Mouse (Mus musculus) A20 (cell line): ENCODE data around the gene Zcchc24.
A peak's percentile ranks its signal among the peaks of the same experiment; 100 is the strongest.

Experiments used
- DNase-seq: peaks from one replicate; pipeline ENCODE4 v3.0.0-alpha.2; 2011; ENCODE audit warnings: low read depth, low spot score

Zcchc24 gene

DNA sequence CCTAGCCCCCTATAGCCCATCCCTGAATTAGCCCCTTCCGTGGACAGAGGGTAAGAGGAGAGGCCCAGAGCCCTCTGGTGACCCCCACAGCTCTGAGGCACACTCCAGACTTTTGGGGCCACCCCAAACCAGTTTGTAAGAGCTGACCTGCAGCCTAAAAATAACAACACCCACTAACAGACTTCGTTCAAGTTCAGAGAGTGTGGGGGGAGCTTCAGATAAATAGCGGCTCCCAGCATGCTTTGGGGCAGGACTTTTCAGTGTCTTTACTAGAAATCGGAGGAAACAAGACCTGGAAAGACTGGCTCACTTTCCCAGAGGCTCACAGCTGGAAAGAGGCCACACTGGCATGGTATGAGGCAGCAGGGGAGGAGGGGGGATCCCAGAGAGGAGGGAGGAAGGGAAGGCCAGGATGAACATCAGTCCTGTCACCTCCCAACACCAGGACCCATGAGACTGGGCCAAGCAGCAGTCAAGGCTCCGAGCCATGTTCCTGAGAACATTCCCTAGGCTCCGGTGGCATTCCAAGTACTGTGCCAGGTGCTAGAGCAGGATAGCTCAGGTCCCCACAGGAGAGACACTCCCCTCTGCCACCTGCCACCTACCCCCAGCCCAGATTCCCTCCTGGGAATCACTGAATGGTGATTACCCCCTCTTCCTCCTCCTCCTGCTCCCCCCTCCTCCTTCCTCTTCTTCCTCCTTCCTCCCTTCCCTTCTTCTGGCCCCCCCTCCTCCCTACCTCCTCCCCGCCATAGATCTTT is 20.7 kb downstream of the Zcchc24 start:
- DNase-seq = peak; percentile 53

- peak; percentile 91 for DNase-seq
Observed at GRCm38 (mm10) chr14:25746971-25747945, 21.6 kb downstream of the Zcchc24 start.

GRCm38 (mm10) chr14:25746371-25746770 is 22.5 kb downstream of the Zcchc24 start:
- no peak for DNase-seq

- DNase-seq = no peak
Observed at GRCm38 (mm10) chr14:25745365-25746184, 23.3 kb downstream of the Zcchc24 start.

- no peak for DNase-seq
Observed at GRCm38 (mm10) chr14:25742943-25743342, 25.9 kb downstream of the Zcchc24 start.

DNA sequence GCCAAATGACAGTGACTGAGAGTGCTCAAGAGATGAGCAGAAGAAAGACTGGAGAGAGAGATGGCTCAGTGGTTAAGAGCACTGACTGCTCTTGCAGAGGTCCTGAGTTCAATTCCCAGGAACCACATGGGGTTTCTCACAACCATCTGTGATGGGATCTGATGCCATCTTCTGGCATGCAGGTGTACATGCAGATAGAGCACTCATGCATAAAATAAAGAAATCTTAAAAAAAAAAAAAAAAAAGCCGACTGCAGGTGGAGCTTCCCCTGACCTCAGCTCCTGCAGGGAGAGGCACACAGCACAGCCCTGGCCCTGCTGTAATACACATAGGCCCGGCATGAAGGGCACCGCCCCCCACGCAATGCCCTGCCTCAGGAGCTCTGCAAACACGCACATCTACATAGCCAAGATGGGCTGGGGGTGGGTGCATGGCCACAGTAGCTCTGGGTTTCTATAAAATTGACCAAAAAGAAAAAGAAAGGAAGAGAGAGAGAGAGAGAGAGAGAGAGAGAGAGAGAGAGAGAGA is 26.9 kb downstream of the Zcchc24 start:
- peak; percentile 52 for DNase-seq

- DNase-seq = no peak
Observed at GRCm38 (mm10) chr14:25741211-25741610, 27.6 kb downstream of the Zcchc24 start.

GRCm38 (mm10) chr14:25739957-25740565 is 28.8 kb downstream of the Zcchc24 start:
- no peak for DNase-seq

DNA sequence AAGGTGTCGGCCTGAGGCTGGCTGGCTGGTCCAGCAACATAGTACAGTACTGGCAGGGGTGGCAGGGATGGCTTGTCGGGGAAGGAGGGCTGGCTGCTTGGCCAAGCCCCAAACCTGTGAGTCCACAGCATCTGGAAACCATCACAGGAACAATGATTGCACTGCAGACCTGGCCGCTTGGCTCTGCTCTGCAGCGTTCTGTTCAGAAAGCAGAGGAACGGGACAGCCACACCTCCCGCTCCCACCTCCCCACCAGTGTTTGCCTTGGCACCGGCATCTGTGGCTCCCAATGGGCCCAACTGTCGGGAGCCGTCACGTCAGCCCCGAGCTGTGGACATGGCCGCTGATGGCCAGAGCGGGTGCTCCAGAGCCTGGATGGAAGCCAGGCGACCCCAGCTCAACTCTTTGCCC is 30.2 kb downstream of the Zcchc24 start:
- DNase-seq = no peak

DNA sequence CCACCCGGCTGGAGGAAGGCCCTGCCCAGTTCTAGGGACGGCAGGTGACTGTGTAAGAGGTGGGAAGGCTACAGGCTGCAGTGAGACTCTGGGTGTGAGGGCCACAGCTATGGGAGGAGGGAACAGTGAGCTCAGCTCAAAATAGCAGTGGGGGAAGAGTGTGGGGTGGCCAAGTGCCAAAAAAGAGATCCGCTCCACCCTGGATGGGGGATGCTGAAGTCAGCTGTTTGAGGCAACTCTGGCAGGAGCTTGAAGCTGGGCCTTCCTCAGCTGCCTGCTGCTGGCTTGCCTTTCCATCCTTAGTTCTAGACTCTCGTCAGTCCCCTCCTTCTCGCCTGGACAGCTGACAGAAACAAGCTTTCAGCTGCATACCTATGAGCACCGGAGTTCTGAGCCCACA is 32.2 kb downstream of the Zcchc24 start:
- no peak for DNase-seq

DNA sequence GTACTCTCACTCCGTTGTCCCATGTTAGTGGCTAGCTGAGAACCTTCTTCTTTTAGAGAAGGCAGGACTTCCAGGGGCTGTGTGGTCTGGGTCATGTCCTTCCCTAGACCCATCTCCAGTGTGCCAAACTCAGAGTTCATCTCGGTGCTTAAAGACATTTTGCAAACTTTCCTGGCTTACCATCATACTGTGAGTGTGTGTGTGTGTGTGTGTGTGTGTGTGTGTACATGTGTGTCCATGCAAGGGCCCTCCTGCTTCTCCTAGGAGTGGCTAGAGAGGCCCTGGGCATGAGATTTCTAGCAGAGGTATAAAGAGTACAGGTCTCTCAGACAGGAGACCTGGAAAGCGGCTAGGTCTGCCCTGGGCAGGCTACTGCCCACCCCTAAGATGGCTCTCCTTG is 32.7 kb downstream of the Zcchc24 start:
- DNase-seq = no peak

GRCm38 (mm10) chr14:25734736-25735716 is 33.8 kb downstream of the Zcchc24 start:
- no peak for DNase-seq

GRCm38 (mm10) chr14:25727149-25727510 is 41.7 kb downstream of the Zcchc24 start:
- no peak for DNase-seq

GRCm38 (mm10) chr14:25726226-25727148 is 42.4 kb downstream of the Zcchc24 start:
- peak; percentile 63 for DNase-seq

GRCm38 (mm10) chr14:25725690-25726089 is 43.1 kb downstream of the Zcchc24 start:
- DNase-seq = no peak

- no peak for DNase-seq
Observed at GRCm38 (mm10) chr14:25725032-25725497, 43.8 kb downstream of the Zcchc24 start.

GRCm38 (mm10) chr14:25720962-25721707 is 47.7 kb downstream of the Zcchc24 start:
- DNase-seq = peak; percentile 48

DNA sequence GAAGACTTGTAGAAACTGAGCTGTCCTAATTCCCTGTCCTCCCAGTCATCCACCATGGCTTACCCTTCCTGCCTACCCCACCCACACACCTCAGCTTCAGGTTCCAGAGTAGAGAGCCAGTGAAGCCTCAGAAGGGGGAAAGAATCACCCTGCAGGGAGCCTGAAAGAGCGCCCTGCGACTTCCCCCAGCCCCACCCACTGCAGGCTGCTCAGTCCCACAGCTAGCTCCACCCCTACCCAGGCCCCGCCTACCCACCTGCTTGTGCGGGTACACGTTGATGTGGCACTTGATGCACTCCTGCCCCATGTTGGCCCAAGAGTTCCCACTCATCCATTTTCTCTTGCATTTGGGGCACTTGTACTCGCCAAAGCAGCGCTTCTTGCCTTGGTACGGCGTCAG is 49.5 kb downstream of the Zcchc24 start:
- peak; percentile 61 for DNase-seq
